Mouse (Mus musculus): ENCODE data around the gene Coa4. TPM values are rescaled to one million over a fixed set of nuclear protein-coding genes. Genes with fewer than 3 reads are reported as not detected.

Gene Coa4
- total RNA-seq, 1 experiment from 2014 or later = 16.9 TPM

- no peak for ATAC-seq (ENCODE audit: extremely low read depth, insufficient number of reproducible peaks, low FRiP score, poor library complexity, severe bottlenecking)
Observed at GRCm38 (mm10) chr7:100502374-100502922, 34.4 kb upstream of the Coa4 start.

DNA sequence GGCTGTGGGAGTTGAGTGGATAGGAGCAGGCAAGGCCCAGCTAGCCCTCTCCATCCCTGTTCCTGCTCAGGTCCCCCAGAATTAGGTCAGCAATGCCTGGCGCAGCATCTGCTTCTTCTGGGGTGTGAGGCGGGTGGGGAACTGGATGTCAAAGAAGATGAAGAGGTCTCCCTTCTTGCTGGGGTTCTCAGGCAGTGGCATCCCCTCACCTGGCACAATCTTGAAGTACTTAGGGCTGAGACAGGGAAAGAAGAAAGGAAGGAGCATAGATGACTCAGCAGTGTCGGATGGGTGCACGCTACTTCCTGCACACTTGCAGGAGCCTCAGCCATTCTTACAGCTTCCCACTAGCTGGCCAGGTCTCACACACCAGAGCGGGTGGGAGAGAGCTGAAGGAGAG lies 33.8 kb upstream of the Coa4 start:
- peak; percentile 29; the same call in 1 of the 2 replicates for ATAC-seq (ENCODE audit: extremely low read depth, insufficient number of reproducible peaks, low FRiP score, poor library complexity, severe bottlenecking)

DNA sequence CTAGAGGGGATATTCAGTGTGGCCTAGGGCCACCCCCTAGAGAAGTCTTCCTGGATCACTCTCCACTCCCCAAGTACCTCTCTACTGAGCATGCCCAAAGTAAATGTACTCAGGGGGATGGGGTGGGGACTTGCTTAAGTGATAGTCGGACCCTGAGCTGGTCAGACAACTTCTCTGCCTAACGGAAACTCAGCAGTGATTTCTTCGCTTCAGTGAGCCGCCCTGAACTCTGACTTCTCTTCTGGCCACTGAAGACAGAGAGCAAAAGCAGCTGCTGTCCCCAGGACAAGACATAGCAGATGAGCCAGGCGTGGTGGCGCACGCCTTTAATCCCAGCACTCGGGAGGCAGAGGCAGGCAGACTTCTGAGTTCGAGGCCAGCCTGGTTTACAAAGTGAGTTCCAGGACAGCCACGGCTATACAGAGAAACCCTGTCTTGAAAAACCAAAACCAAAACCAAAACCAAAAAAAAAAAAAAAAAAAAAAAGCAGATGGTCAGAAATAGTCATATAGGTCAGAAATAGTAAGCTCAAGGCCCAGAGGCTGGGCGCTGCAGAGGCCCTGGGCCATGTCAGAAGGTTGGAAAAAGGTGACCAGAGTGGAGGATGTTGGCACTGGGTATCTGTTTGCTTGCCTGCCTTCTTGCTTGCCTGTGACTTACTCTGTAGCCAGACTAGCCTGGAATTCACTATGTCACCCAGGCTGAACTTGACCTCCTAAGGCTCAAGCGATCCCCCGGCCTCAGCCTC lies 32.0 kb upstream of the Coa4 start:
- ATAC-seq (ENCODE audit: extremely low read depth, insufficient number of reproducible peaks, low FRiP score, poor library complexity, severe bottlenecking) = no peak

DNA sequence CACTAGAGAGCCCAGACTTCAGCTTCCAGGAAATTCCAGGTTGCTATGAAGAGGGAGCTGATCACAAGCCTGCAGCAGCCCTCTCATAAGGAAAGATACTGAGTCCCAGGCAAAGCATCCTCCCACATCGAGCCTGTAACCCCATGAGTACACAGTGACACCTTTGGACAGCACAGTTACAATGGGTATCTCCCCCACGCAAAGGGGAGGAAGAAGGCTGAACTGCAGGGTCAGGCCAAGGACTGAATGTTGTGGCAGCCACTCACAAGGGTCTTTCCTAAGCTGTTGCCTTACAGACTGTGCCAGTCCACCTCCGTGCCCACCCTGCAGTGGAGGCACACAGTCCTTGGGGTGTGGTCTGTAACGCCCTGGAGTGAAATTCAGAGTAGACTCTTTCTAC lies 30.4 kb upstream of the Coa4 start:
- ATAC-seq (ENCODE audit: extremely low read depth, insufficient number of reproducible peaks, low FRiP score, poor library complexity, severe bottlenecking) = no peak

DNA sequence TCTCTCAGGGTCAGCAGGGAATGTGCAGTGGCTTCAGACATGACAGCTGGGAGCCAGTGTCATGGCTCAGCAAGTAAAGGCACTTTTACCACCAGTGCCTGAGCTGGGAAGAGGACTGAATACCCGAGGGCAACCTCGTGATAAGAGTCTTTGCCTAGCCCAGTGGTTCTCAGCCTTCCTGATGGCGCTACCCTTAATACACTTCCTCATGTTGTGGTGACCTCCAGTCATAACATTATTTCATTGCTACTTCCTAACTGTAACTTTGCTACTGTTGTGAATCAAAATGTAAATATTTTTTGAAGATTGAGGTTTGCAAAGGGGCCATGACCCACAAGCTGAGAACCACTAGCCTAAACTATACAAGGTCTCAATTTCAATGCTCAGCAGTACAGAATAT lies 28.2 kb upstream of the Coa4 start:
- no peak for ATAC-seq (ENCODE audit: extremely low read depth, insufficient number of reproducible peaks, low FRiP score, poor library complexity, severe bottlenecking)

- 0 out of 2 replicates have a peak, but pooled peaks have one; percentile 15 for ATAC-seq (ENCODE audit: extremely low read depth, insufficient number of reproducible peaks, low FRiP score, poor library complexity, severe bottlenecking)
Observed at GRCm38 (mm10) chr7:100511602-100512001, 25.3 kb upstream of the Coa4 start.

GRCm38 (mm10) chr7:100514573-100514972 lies 22.3 kb upstream of the Coa4 start, which contains the start of gene Dnajb13:
Dnajb13 (minus strand) TSS chr7:100514960.
- ATAC-seq (ENCODE audit: extremely low read depth, insufficient number of reproducible peaks, low FRiP score, poor library complexity, severe bottlenecking) = no peak

DNA sequence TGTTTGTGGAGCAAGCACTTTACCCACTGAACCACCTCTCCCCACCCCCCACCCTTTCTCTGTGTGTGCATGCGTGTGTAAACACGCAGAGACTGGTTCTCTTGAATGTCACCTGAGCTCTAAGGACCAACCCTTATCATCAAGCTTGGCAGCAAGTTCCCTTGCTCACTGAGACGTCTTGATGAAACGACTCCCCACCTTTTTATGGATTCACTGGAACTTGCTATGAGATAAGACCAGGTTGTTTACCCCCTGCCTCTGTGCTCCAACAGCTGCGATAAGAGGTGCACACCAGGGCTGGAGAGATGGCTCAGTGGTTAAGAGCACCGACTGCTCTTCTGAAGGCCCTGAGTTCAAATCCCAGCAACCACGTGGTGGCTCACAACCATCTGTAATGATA lies 16.7 kb upstream of the Coa4 start:
- ATAC-seq (ENCODE audit: extremely low read depth, insufficient number of reproducible peaks, low FRiP score, poor library complexity, severe bottlenecking) = no peak

- peak; percentile 94 for ATAC-seq (ENCODE audit: extremely low read depth, insufficient number of reproducible peaks, low FRiP score, poor library complexity, severe bottlenecking)
Observed at GRCm38 (mm10) chr7:100520663-100521285, 16.1 kb upstream of the Coa4 start.

GRCm38 (mm10) chr7:100522222-100522621 lies 14.6 kb upstream of the Coa4 start:
- no peak for ATAC-seq (ENCODE audit: extremely low read depth, insufficient number of reproducible peaks, low FRiP score, poor library complexity, severe bottlenecking)

DNA sequence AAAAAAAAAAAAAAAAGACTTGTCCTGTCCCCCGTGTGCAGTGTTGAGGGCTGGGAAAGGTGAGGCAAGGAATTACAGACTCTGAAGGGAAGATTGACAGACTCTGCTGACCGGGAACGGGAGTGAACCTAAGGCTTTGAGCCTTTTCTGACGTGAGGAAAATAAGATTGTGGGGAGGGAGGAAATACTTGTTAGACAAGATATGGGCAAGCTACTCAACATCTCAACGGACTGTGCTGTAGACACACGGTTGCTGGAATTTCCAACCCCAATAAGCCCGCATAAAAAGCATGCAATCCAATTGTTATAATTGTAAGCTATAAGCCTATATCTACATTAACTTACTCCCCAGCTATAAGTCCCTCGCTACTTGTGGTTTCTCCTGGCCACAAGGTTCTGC lies 12.2 kb upstream of the Coa4 start:
- ATAC-seq (ENCODE audit: extremely low read depth, insufficient number of reproducible peaks, low FRiP score, poor library complexity, severe bottlenecking) = no peak

- no peak for ATAC-seq (ENCODE audit: extremely low read depth, insufficient number of reproducible peaks, low FRiP score, poor library complexity, severe bottlenecking)
Observed at GRCm38 (mm10) chr7:100530766-100531165, 6.1 kb upstream of the Coa4 start.

DNA sequence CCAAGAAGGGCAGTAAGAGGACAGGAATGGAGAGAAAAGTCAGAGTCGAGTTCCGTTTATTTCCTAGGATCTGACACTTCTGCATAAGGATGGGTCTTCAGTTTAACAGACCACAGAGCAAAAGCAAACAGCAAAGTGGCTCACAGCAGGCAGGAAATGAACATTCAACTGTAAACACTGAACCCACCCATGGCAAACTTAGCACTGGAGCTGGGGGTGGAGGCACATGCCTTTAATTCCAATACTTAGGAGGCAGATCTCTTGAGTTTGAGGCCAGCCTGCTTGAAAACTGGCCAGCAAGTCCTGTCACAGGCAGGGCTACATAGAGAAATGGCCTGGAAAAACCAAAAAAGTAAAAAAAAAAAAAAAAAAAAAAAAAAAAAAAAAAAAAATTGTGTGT lies 3.4 kb upstream of the Coa4 start:
- ATAC-seq (ENCODE audit: extremely low read depth, insufficient number of reproducible peaks, low FRiP score, poor library complexity, severe bottlenecking) = no peak

DNA sequence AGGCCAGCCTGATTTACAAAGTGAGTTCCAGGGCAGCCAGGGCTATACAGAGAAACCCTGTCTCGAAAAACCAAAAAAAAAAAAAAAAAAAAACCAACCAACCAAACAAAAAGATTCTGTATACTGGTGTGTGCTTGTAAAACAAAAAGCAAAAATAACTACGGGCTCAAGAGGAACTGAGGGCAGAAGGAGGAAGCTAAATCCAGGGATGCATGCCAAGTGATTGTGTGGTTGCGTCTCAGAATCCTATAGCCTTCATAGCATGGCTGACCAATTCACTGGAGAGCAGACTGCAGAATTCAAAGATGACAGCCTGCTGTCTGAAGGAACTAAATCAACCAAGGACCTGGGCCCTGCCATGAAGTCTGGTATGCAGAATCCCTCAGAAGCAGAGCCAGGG lies 2.7 kb upstream of the Coa4 start:
- ATAC-seq (ENCODE audit: extremely low read depth, insufficient number of reproducible peaks, low FRiP score, poor library complexity, severe bottlenecking) = no peak

- no peak for ATAC-seq (ENCODE audit: extremely low read depth, insufficient number of reproducible peaks, low FRiP score, poor library complexity, severe bottlenecking)
Observed at GRCm38 (mm10) chr7:100535831-100536230, 1.0 kb upstream of the Coa4 start.

DNA sequence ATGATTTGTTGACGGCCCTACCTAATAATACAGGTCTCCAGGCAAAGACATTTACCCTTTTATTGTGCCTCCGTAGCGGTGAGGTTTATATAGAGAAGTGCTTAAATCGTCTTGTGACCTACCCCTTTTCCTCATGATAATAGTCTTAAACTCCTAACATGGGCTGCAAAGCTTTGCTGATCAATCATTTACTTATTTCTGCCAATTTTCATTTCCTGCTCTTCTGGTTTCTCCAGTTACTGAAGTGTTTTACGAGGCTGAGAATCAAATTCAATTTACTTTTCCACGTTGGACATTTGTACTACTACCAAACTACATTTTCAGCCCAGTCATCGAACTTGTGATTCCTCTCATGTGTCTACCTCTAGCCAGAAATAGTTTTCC lies 640 bp downstream of the Coa4 start:
- no peak for ATAC-seq (ENCODE audit: extremely low read depth, insufficient number of reproducible peaks, low FRiP score, poor library complexity, severe bottlenecking)

DNA sequence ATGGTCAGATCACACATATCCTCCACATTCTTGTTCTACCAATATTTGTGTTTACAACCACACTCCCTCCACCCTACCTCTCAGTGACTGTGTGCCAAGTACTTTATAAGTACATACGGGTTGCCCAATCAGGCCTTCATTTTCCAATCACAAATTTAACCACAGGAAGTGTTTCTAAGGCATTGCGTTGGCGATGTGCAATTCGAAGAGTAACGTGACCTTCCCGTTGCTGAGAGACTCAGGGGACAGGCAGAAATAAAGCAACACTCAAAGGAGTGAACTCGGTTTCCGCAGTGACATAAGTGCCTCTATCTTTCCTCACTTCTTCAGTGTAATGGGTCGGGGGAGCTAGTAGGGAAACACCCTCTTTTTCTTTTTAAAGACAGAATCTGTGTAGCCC lies 2.6 kb downstream of the Coa4 start:
- peak; percentile 57 for ATAC-seq (ENCODE audit: extremely low read depth, insufficient number of reproducible peaks, low FRiP score, poor library complexity, severe bottlenecking)

- no peak for ATAC-seq (ENCODE audit: extremely low read depth, insufficient number of reproducible peaks, low FRiP score, poor library complexity, severe bottlenecking)
Observed at GRCm38 (mm10) chr7:100544437-100544836, 7.6 kb downstream of the Coa4 start.

DNA sequence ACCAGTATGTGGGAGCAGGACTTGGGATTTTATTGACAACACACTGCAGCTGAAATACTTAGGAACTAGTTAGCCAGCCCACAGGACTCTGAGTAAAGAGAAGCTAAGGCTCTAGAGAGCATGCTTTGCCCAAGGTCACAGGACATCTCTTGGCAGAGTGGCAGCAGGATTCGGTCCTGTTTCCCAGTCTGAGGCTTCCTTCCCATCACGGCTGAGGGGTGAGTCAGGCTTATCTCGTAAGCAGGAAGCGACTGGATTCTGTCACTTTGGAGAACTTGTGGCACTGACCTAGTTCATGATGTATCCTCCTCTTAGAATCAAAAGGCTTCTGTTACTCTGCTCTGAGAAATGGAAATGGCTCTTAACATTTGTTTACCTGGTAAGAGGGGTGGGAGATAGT lies 10.8 kb downstream of the Coa4 start:
- no peak for ATAC-seq (ENCODE audit: extremely low read depth, insufficient number of reproducible peaks, low FRiP score, poor library complexity, severe bottlenecking)

GRCm38 (mm10) chr7:100549796-100550195 lies 12.9 kb downstream of the Coa4 start:
- ATAC-seq (ENCODE audit: extremely low read depth, insufficient number of reproducible peaks, low FRiP score, poor library complexity, severe bottlenecking) = no peak
